Mouse (Mus musculus) hindbrain, embryonic 15.5 days (tissue): ENCODE results near the gene Nupr1. TPM values are rescaled to one million over a fixed set of nuclear protein-coding genes. Genes with fewer than 3 reads are reported as not detected.

Experiments used
- ATAC-seq: fragments of 200-750 bp; cut with Nextera tagmentation; 2 replicates; pipeline ENCODE4 v1.8.0; 2017; ENCODE audit warnings: low read depth, moderate number of reproducible peaks, moderate TSS enrichment; ENCODE audit not compliant: low FRiP score
- H3K27ac ChIP-seq: fragments of 300-500 bp; sonication (generic); replicated peaks from 2 replicates; pipeline ENCODE4 v1.5.1; 2015; ENCODE audit warnings: mild to moderate bottlenecking, inconsistent platforms
- H3K27me3 ChIP-seq: fragments of 300-500 bp; sonication (generic); 2 replicates; pipeline ENCODE4 v1.6.1; 2015; ENCODE audit warnings: control low read depth, inconsistent platforms
- H3K36me3 ChIP-seq: fragments of 300-500 bp; sonication (generic); 2 replicates; pipeline ENCODE4 v1.6.1; 2015; ENCODE audit warnings: control low read depth, inconsistent platforms
- H3K4me1 ChIP-seq: fragments of 300-500 bp; sonication (generic); replicated peaks from 2 replicates; pipeline ENCODE4 v1.6.1; 2015; ENCODE audit warnings: control low read depth, inconsistent platforms
- H3K4me2 ChIP-seq: fragments of 300-500 bp; sonication (generic); 2 replicates; pipeline ENCODE4 v1.6.1; 2015; ENCODE audit warnings: moderate library complexity, mild to moderate bottlenecking, inconsistent platforms
- H3K4me3 ChIP-seq: fragments of 300-500 bp; sonication (generic); 2 replicates; pipeline ENCODE4 v1.5.1; 2015; ENCODE audit warnings: mild to moderate bottlenecking, inconsistent platforms
- H3K9ac ChIP-seq: fragments of 300-500 bp; sonication (generic); 2 replicates; pipeline ENCODE4 v1.6.1; 2015; ENCODE audit warnings: inconsistent platforms
- H3K9me3 ChIP-seq: fragments of 300-500 bp; sonication (generic); 2 replicates; pipeline ENCODE4 v1.6.1; 2016; ENCODE audit warnings: control low read depth, inconsistent platforms
- WGBS: fragments of 180-500 bp; shearing (Covaris S2); methylation state at CpG from one replicate; pipeline ENCODE4 v1.1.7; 2015; 5-methylcytosine and 5-hydroxymethylcytosine counted together
- polyA plus RNA-seq: library from polyadenylated mRNA; unstranded; fragments of >200 nt; fragmentation: Nextera tagmentation; extraction: Ambion mirVana; gene quantifications from 2 replicates; pipeline ENCODE4 v1.2.1, GENCODE M21; 2015

Gene Nupr1
- polyA plus RNA-seq, 1 experiment from 2014 or later, result 11.7 TPM

DNA sequence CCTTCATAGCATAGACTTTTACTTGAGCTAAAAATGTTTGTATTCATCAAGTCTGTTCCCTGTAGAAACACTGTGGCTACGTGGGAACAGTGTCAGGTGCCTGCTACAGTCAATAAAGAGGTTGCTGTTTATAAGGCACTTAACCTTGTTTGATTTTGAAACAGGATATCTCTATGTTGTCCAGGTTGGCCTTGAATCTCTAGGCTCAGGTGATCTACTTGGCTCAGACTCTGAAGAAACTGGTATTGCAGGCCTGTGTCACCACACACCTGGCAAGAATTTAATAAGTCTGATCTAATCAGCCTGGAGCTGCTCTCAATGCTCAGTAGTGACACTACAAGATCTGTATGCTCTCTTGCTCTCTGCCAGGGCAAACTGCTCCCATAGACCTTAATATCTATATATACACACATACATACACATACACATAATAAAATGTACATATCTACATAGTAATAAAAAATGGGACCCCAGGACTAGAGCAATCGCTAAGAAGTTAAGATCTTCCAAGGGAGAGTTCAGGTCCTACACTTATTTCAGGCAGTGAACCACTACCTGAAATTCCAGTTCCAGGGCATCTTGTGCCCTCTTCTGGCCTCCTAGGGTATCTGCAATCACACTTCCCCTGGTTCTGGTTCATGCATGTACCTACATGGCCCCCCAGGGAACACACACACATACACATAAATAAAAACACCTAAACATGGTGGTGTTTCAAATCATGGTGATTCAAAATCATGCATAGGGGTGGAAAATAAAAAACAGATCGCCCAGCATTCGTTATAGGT, 6.3 kb upstream of the Nupr1 start:
- WGBS, result 22% methylated on average over 4 of the region's 4 CpGs
- no peak overlapping the region for H3K9ac ChIP-seq

DNA sequence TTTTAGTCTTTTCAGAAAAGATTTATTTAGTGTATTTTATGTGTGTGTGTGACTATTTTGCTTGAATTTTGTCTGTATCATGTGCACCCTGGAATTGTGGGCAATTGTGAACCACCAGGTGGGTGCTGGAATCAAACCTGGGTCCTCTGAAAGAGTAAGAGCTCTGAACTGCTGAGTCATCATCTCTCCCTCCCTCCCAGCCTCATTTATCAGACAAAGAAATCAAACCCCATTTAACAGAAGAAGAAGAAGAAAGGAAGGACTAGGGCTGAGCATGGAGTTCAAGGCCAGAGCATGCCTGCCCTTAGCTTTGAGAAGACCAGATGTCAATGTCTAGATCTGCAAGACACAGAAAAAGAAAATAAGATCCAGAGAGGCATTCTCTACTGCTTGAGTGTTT, 4.7 kb upstream of the Nupr1 start:
- no peaks in the 10 kb centered on the region for H3K36me3 ChIP-seq
- H3K9ac ChIP-seq, result no peak overlapping the region
- H3K4me2 ChIP-seq, result no peak overlapping the region
- no peak overlapping the region for H3K27ac ChIP-seq
- H3K4me3 ChIP-seq, result no peak overlapping the region
- no peaks in the 10 kb centered on the region for H3K27me3 ChIP-seq
- no peak for ATAC-seq
- no peaks in the 10 kb centered on the region for H3K4me1 ChIP-seq
- no peaks in the 10 kb centered on the region for H3K9me3 ChIP-seq

More for the DNA sequence above, 6.3 kb upstream of the Nupr1 start:
- ATAC-seq, result no peak
- no peaks in the 10 kb centered on the region for H3K27me3 ChIP-seq
- no peak overlapping the region for H3K4me2 ChIP-seq
- no peaks in the 10 kb centered on the region for H3K9me3 ChIP-seq
- H3K4me3 ChIP-seq, result no peak overlapping the region
- no peaks in the 10 kb centered on the region for H3K4me1 ChIP-seq
- H3K27ac ChIP-seq, result no peak overlapping the region
- no peaks in the 10 kb centered on the region for H3K36me3 ChIP-seq

DNA sequence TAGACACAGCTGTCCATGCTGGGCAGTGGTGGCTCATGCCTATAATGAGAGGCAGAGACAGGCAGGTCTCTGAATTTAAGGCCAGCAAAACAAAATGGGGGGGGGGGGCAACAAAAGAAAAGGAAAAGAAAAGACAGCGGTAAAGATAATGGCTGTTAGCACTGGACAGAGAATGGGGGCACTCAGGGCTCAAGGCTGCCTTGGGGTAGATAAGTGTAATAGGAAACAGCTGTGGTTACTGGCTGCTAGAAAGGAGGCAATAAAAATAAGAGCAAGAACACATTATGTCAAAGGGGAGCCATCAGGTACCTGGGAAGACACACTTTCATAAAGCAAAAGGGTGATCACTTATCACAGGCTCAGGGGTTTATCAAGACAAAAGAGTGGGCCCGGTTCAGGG, 1.8 kb upstream of the Nupr1 start:
- Histone ChIP-seq H3K27me3 (no peaks in the 10 kb centered on the region), H3K9ac (no peak overlapping the region), H3K27ac (no peak overlapping the region), H3K4me1 (no peaks in the 10 kb centered on the region), H3K9me3 (no peaks in the 10 kb centered on the region), H3K4me2 (no peak overlapping the region), H3K36me3 (no peaks in the 10 kb centered on the region), H3K4me3 (no peak overlapping the region)
- WGBS, result 97% methylated on average over 2 of the region's 2 CpGs
- no peak for ATAC-seq

DNA sequence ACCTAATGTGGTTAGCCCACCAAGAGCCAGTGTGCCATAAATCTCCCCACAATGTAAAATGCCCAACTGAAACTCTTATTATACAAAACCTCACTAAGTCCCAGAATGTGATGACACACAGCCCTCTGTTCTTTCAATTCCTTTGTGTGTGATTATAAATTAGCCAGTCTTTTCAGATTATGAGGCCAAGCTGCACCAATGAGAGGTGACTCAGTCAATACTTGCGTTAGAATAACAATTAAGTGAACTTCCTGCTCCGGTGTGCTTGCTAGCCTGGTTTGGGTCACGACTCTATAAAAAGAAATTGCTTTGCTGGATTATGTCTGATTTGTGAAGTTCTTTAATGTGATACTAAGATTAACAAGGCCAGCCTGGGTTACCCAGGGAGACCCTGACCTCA, 746 bp downstream of the Nupr1 start:
- no peak overlapping the region for H3K9ac ChIP-seq
- H3K4me1 ChIP-seq, result no peaks in the 10 kb centered on the region
- no peak overlapping the region for H3K4me3 ChIP-seq
- H3K27me3 ChIP-seq, result no peaks in the 10 kb centered on the region
- no peaks in the 10 kb centered on the region for H3K36me3 ChIP-seq
- 27% methylated on average over 3 of the region's 3 CpGs for WGBS
- H3K27ac ChIP-seq, result no peak overlapping the region
- ATAC-seq, result no peak
- H3K9me3 ChIP-seq, result no peaks in the 10 kb centered on the region
- no peak overlapping the region for H3K4me2 ChIP-seq

DNA sequence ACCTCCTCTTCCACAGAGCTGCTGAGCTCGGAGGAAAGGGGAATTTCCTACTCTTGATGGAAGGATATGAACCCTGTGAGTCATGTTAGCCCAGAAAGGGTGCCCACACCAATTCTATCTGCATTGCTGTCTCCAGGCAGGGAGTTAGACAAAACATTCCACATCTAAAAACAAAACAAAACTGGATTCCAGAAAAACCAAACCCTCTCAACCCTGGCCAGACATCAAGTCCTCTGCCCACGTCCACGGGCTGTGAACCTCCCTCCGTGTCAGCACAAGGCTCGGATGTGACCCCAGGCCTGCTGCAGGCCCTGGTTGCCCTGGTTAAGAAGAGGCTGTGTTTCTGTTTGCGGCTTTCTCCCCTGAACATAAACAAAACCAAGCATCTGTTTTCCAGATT, 2.5 kb downstream of the Nupr1 start:
- H3K9ac ChIP-seq, result no peak overlapping the region
- no peak overlapping the region for H3K4me2 ChIP-seq
- no peak for ATAC-seq
- no peak overlapping the region for H3K27ac ChIP-seq
- WGBS, result 71% methylated on average over 6 of the region's 6 CpGs
- H3K4me1 ChIP-seq, result no peaks in the 10 kb centered on the region
- H3K27me3 ChIP-seq, result no peaks in the 10 kb centered on the region
- no peaks in the 10 kb centered on the region for H3K36me3 ChIP-seq
- no peak overlapping the region for H3K4me3 ChIP-seq
- no peaks in the 10 kb centered on the region for H3K9me3 ChIP-seq

DNA sequence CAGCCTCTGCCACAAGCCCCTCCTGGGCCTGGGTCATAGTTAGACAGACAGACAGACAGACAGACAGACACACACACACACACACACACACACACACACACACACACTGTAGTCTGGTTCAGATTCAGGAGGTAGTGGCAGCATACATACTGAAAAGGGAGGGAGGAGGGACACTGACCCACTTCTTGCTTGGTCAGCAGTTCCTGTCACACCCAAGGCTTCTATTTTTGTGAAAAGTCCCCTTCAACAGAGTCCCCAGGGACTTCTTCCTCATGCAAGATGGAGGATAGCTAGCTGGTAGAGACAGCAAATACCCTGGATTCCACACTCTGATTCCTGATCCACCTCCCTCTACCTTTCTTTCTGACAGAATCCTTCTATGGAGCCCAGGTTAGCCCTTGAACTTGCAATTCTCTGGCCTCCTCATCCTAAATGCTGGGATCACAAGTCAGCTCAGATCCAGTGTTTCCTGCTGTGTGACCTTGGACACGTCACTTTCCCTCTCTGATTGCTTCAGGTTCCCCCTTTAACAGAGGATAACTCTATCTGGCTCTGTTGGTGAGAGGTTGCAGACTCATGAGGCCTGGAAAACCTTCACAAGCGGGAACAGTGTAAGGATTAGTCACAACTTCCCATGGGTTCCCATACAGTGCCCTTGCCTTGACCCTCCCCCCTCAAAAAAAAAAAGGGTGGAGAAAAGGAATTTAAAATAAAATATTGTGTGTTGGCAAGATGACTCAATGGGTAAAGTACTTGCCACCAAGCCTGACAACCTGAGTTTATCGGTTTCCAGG, 4.7 kb downstream of the Nupr1 start:
- Histone ChIP-seq H3K9ac (no peak overlapping the region), H3K4me2 (no peak overlapping the region), H3K9me3 (no peaks in the 10 kb centered on the region), H3K4me1 (no peaks in the 10 kb centered on the region), H3K4me3 (no peak overlapping the region), H3K27ac (no peak overlapping the region), H3K36me3 (no peaks in the 10 kb centered on the region), H3K27me3 (no peaks in the 10 kb centered on the region)
- ATAC-seq, result no peak
- 87% methylated on average over 3 of the region's 3 CpGs for WGBS

DNA sequence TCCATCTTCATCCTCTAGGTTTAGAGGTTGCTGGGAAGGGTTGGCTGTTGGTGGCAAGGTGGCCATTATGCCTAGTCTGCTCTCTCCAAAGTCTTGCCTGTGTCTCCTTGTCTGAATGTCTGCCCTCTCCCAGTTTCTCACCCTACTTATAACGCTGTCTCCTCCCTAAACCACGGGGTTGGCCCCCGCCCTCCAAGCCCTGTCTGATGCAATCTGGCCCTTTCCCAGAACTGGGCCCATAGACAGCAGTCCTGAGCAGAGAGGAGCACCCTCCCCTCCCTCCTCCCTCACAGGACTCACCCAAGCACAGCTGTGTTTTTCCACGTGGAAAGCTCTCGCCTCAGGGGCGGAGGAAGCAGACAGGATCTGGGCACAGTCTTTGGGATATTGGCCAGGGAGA, 5.3 kb downstream of the Nupr1 start:
- no peak overlapping the region for H3K4me3 ChIP-seq
- no peak overlapping the region for H3K9ac ChIP-seq
- no peaks in the 10 kb centered on the region for H3K4me1 ChIP-seq
- H3K36me3 ChIP-seq, result no peaks in the 10 kb centered on the region
- H3K9me3 ChIP-seq, result no peaks in the 10 kb centered on the region
- no peaks in the 10 kb centered on the region for H3K27me3 ChIP-seq
- no peak overlapping the region for H3K27ac ChIP-seq
- ATAC-seq, result no peak
- 45% methylated on average over 6 of the region's 6 CpGs for WGBS
- H3K4me2 ChIP-seq, result no peak overlapping the region

DNA sequence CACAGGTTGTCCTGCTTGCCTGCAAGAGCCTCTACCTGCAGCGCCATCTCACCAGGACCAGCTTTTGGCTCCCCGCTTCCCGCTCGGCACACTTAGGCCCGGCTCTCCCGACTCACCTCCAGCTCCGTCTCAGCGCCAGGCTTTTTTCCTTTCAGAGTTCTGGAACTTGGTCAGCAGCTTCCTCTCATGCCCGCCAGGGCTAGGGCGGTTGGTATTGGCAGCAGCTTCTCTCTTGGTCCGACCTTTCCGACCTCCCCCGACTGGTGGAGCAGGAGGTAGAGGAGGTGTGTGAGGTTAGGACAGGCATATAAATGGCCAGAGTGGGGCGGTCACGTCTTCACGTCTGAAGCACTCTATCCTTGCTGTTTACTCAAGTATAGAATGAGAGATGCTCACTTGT, 5.9 kb downstream of the Nupr1 start:
- no peaks in the 10 kb centered on the region for H3K4me1 ChIP-seq
- no peaks in the 10 kb centered on the region for H3K27me3 ChIP-seq
- H3K4me3 ChIP-seq, result no peak overlapping the region
- ATAC-seq, result no peak
- H3K4me2 ChIP-seq, result 0 out of 2 replicates have a peak overlapping the region, but pooled peaks have one; percentile 6
- H3K36me3 ChIP-seq, result no peaks in the 10 kb centered on the region
- WGBS, result 71% methylated on average over 16 of the region's 16 CpGs
- H3K27ac ChIP-seq, result no peak overlapping the region
- no peak overlapping the region for H3K9ac ChIP-seq
- H3K9me3 ChIP-seq, result no peaks in the 10 kb centered on the region

DNA sequence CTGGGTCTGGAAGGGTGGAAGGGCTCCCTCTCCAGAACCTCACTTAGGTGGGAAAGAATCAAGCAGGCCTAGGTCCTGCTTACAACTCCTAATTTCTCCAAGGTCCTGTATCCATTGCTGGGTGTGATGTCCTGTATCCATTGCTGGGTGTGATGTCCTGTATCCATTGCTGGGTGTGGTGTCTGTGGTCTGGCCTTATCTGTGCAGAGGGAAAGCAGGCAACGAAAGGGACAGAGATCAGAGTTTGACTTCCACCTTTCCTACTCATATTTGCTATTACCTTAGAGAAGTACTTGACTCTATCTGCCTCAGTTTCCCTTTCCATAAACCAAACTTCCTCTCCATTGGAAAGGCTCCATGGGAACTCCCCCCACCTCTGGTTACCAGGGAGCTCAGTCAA, 7.3 kb downstream of the Nupr1 start:
- H3K9ac ChIP-seq, result no peak overlapping the region
- 86% methylated on average over 1 of the region's 1 CpGs for WGBS
- H3K27me3 ChIP-seq, result no peaks in the 10 kb centered on the region
- H3K4me1 ChIP-seq, result no peaks in the 10 kb centered on the region
- H3K9me3 ChIP-seq, result no peaks in the 10 kb centered on the region
- no peak for ATAC-seq
- no peak overlapping the region for H3K27ac ChIP-seq
- no peak overlapping the region for H3K4me2 ChIP-seq
- H3K36me3 ChIP-seq, result no peaks in the 10 kb centered on the region
- H3K4me3 ChIP-seq, result no peak overlapping the region

DNA sequence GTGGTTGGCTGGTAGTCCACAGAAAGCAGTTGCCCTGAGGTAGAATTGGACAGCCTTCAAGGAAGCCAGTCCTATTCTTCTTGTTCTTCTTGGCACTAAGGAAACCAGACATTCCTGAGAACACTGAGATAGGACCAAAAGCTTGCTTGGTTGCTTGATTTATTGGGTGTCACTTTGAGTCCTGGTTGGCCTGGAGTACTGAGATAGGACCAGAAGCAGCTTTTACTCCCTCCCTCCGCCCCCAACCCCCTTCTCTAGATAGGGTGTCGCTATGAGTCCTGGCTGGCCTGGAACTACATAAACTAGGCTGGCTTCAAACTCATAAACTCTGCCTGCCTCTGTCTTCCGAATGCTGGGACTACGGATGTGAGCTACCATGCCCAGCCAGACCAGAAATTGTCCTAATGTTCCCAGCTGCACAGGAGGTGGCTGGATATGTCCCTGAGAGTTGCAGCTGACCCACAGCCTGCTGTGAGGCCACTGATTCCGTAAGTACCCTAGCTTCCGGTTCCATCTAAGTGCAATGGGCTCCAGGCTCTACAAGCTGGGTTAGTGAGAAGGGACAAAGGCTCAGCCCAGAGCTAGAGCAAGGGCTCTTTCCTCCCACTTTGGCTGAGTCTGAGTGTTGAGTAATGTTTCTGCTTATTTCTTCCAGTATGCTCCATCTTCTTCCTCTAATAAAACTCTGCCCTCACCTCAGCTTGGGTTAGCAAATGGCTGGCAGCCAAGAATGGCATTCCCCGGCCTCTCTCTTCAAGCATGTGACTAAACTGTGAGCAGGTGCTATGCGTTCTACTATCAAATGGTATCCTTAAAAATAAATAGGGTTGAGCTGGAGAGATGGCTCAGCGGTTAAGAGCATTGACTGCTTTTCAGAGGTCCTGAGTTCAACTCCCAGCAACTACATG, 9.0 kb downstream of the Nupr1 start:
- no peak overlapping the region for H3K4me2 ChIP-seq
- H3K9ac ChIP-seq, result no peak overlapping the region
- H3K36me3 ChIP-seq, result no peaks in the 10 kb centered on the region
- no peaks in the 10 kb centered on the region for H3K27me3 ChIP-seq
- H3K4me1 ChIP-seq, result no peaks in the 10 kb centered on the region
- no peak overlapping the region for H3K4me3 ChIP-seq
- no peaks in the 10 kb centered on the region for H3K9me3 ChIP-seq
- no peak for ATAC-seq
- H3K27ac ChIP-seq, result no peak overlapping the region
- WGBS, result 81% methylated on average over 9 of the region's 9 CpGs

DNA sequence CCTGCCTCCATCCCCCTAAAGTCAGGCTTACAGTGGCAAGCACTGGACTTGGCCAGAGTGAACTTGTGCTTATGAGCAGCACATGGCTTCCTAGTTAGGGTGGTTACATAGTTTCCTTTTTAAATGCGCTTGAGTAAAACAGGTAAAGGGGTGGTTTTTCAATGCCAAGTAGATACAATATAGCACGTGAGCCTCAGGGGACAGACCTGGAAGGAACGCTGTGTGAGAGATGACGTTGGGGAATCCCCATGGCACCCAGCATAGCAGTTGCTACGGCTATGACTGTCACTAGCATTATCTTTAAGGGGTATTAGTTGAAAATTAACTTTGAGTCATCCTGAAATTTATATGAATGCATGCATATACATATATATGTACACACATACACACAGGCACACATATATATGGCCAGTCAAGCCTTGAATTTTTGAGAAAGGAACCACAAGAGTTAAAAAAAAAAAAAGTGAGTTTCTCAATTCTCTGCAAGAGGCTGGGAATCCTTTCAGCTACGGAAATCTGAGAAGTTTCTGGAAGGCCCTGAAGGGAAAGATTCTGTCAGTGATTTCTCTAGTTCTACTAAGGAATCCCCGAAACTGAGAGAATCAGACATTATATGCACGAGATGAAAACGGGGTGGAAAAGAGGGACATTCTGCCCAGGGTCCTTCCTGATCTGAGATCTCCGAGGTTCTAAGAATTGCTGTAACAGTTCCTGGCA, 10.9 kb downstream of the Nupr1 start:
- Histone ChIP-seq H3K36me3 (no peaks in the 10 kb centered on the region), H3K9ac (no peak overlapping the region), H3K27ac (no peak overlapping the region), H3K4me2 (no peak overlapping the region), H3K9me3 (no peaks in the 10 kb centered on the region), H3K4me3 (no peak overlapping the region), H3K27me3 (no peaks in the 10 kb centered on the region), H3K4me1 (no peaks in the 10 kb centered on the region)
- 83% methylated on average over 10 of the region's 10 CpGs for WGBS
- ATAC-seq, result no peak
